Mouse (Mus musculus): ENCODE measurements around the gene Clptm1. TPM values are rescaled to one million over a fixed set of nuclear protein-coding genes. Genes with fewer than 3 reads are reported as not detected.
A peak's percentile ranks its signal among the peaks of the same experiment; 100 is the strongest.

The Clptm1 gene
- total and polyA plus RNA-seq, 3 experiments, result 61.7 to 74.9 (median 70.1) TPM

- Histone ChIP-seq H3K4me3 (no peak overlapping the region), H3K79me2 (replicated peaks; ENCODE audit: control insufficient read depth, insufficient read depth, low read length) (no peaks in the 10 kb centered on the region), H3K27ac (peak overlapping the region; percentile 39), H3K9ac (ENCODE audit: low read depth, low read length) (no peak overlapping the region), H3K4me1 (ENCODE audit: control insufficient read depth, insufficient read depth, low read length) (peaks cover 11% of the 10 kb centered on the region), H3K27me3 (ENCODE audit: control insufficient read depth, insufficient read depth, low read length) (no peaks in the 10 kb centered on the region), H3K36me3 (ENCODE audit: control insufficient read depth, insufficient read depth, low read length) (no peaks in the 10 kb centered on the region)
- 0 out of 2 replicates have a peak, but pooled peaks have one; percentile 14 for TF ChIP-seq POLR2A (IDR thresholded peaks at IDR 0.05; ENCODE audit: insufficient read depth, low read depth, low read length)
- no peak for TF ChIP-seq EP300 (IDR thresholded peaks at IDR 0.05; ENCODE audit: insufficient read depth, low read depth, low read length)
- TF ChIP-seq CTCF (IDR thresholded peaks at IDR 0.05), result no peak
- intact Hi-C loops (cut with DNase I), result no loop called here
- DNase-seq, result no peak
- WGBS, result 26% methylated on average over 8 of the region's 8 CpGs
Measured at GRCm38 (mm10) chr7:19695213-19695594, 30.4 kb upstream of the Clptm1 start.

GRCm38 (mm10) chr7:19694336-19695212 is 29.7 kb upstream of the Clptm1 start:
- intact Hi-C loops (cut with DNase I), result no loop called here
- TF ChIP-seq POLR2A (IDR thresholded peaks at IDR 0.05; ENCODE audit: insufficient read depth, low read depth, low read length) (no peak), EP300 (IDR thresholded peaks at IDR 0.05; ENCODE audit: insufficient read depth, low read depth, low read length) (no peak), CTCF (IDR thresholded peaks at IDR 0.05) (no peak)
- no peak overlapping the region for H3K9ac ChIP-seq (ENCODE audit: low read depth, low read length)
- H3K79me2 ChIP-seq (replicated peaks; ENCODE audit: control insufficient read depth, insufficient read depth, low read length), result no peaks in the 10 kb centered on the region
- H3K36me3 ChIP-seq (ENCODE audit: control insufficient read depth, insufficient read depth, low read length), result no peaks in the 10 kb centered on the region
- no peak overlapping the region for H3K4me3 ChIP-seq
- 67% methylated on average over 10 of the region's 10 CpGs for WGBS
- H3K27me3 ChIP-seq (ENCODE audit: control insufficient read depth, insufficient read depth, low read length), result no peaks in the 10 kb centered on the region
- peak overlapping the region; percentile 39 for H3K27ac ChIP-seq
- DNase-seq, result peak in 1 of 2 experiments; percentile 33
- peaks cover 8% of the 10 kb centered on the region for H3K4me1 ChIP-seq (ENCODE audit: control insufficient read depth, insufficient read depth, low read length)

- Histone ChIP-seq H3K4me1 (ENCODE audit: control insufficient read depth, insufficient read depth, low read length) (peaks cover 5% of the 10 kb centered on the region), H3K27me3 (ENCODE audit: control insufficient read depth, insufficient read depth, low read length) (no peaks in the 10 kb centered on the region), H3K4me3 (no peak overlapping the region), H3K79me2 (replicated peaks; ENCODE audit: control insufficient read depth, insufficient read depth, low read length) (no peaks in the 10 kb centered on the region), H3K9ac (ENCODE audit: low read depth, low read length) (no peak overlapping the region), H3K36me3 (ENCODE audit: control insufficient read depth, insufficient read depth, low read length) (no peaks in the 10 kb centered on the region), H3K27ac (peak overlapping the region; percentile 39)
- intact Hi-C loops (cut with DNase I), result no loop called here
- TF ChIP-seq EP300 (IDR thresholded peaks at IDR 0.05; ENCODE audit: insufficient read depth, low read depth, low read length), result no peak
- peak; percentile 21; the same call in 1 of the 2 replicates for TF ChIP-seq POLR2A (IDR thresholded peaks at IDR 0.05; ENCODE audit: insufficient read depth, low read depth, low read length)
- peak; percentile 68 to 79 for DNase-seq
- 28% methylated on average over 10 of the region's 10 CpGs for WGBS
Measured at GRCm38 (mm10) chr7:19693421-19693820, 28.6 kb upstream of the Clptm1 start.

GRCm38 (mm10) chr7:19691873-19692865 is 27.3 kb upstream of the Clptm1 start, which contains the start of gene Apoc1:
Gene Apoc1, minus strand, starts transcription at chr7:19692660.
- H3K79me2 ChIP-seq (replicated peaks; ENCODE audit: control insufficient read depth, insufficient read depth, low read length), result no peaks in the 10 kb centered on the region
- H3K4me3 ChIP-seq, result no peak within 1 kb of the TSS
- H3K27ac ChIP-seq, result no peak within 1 kb of the TSS; the same call in 1 of the 2 replicates
- no peak within 1 kb of the TSS for H3K9ac ChIP-seq (ENCODE audit: low read depth, low read length)
- DNase-seq, result no peak
- TF ChIP-seq CTCF (IDR thresholded peaks at IDR 0.05) (no peak), POLR2A (IDR thresholded peaks at IDR 0.05; ENCODE audit: insufficient read depth, low read depth, low read length) (no peak), EP300 (IDR thresholded peaks at IDR 0.05; ENCODE audit: insufficient read depth, low read depth, low read length) (no peak)
- peaks cover 5% of the 10 kb centered on the region for H3K4me1 ChIP-seq (ENCODE audit: control insufficient read depth, insufficient read depth, low read length)
- intact Hi-C loops (cut with DNase I), result no loop called here
- 66% methylated on average over 28 of the region's 28 CpGs for WGBS
- H3K27me3 ChIP-seq (ENCODE audit: control insufficient read depth, insufficient read depth, low read length), result no peaks in the 10 kb centered on the region
- H3K36me3 ChIP-seq (ENCODE audit: control insufficient read depth, insufficient read depth, low read length), result no peaks in the 10 kb centered on the region

- no peaks in the 10 kb centered on the region for H3K79me2 ChIP-seq (replicated peaks; ENCODE audit: control insufficient read depth, insufficient read depth, low read length)
- H3K27ac ChIP-seq, result no peak overlapping the region
- DNase-seq, result no peak
- no peak for TF ChIP-seq EP300 (IDR thresholded peaks at IDR 0.05; ENCODE audit: insufficient read depth, low read depth, low read length)
- no peak for TF ChIP-seq POLR2A (IDR thresholded peaks at IDR 0.05; ENCODE audit: insufficient read depth, low read depth, low read length)
- WGBS, result 72% methylated on average over 6 of the region's 6 CpGs
- no peak overlapping the region for H3K4me3 ChIP-seq
- H3K9ac ChIP-seq (ENCODE audit: low read depth, low read length), result no peak overlapping the region
- intact Hi-C loops (cut with DNase I), result no loop called here
- H3K27me3 ChIP-seq (ENCODE audit: control insufficient read depth, insufficient read depth, low read length), result no peaks in the 10 kb centered on the region
- peaks cover 5% of the 10 kb centered on the region for H3K4me1 ChIP-seq (ENCODE audit: control insufficient read depth, insufficient read depth, low read length)
- no peaks in the 10 kb centered on the region for H3K36me3 ChIP-seq (ENCODE audit: control insufficient read depth, insufficient read depth, low read length)
Measured at GRCm38 (mm10) chr7:19691434-19691833, 26.6 kb upstream of the Clptm1 start.
